Comparison of ENCODE assay signal across 8 mouse cellular contexts in the genomic region with DNA sequence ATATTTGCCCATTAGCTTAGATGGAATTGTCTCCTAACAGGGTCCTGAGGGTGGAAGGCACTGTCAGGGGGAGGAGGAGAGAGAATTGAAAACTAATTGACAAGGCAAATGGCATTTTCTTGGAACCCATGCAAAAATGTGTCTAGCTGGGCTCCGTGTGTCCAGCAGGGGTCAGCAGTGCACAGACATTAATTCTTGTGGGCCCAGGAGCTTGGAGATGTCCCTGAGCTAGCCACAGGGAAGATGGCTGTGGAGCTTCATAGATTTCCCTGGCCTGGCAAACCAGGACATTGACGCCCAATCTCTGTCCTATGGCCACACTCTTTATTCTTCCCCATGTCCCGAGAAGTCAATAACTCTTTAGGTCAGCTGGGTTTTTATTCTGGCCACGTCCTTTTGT.
A peak's percentile ranks its signal among the peaks of the same experiment; 100 is the strongest.
DNase-seq lines count a peak whose midpoint lies in the region; ATAC-seq and TF ChIP-seq lines count a peak whose summit lies in the region.

No protein-coding gene starts in this region.

- no peaks in the 10 kb centered on the region for H3K4me1 ChIP-seq in heart, postnatal 0 days (ENCODE audit: control insufficient read depth, insufficient read depth)
- no peaks in the 10 kb centered on the region for H3K4me1 ChIP-seq in heart, embryonic 12.5 days (replicated peaks)
- no peaks in the 10 kb centered on the region for H3K4me1 ChIP-seq in hindbrain, embryonic 14.5 days (replicated peaks; ENCODE audit: control insufficient read depth, insufficient read depth, low read length)
- 0 out of 2 replicates have a peak, but pooled peaks cover 3% of the 10 kb centered on the region for H3K4me1 ChIP-seq in midbrain, embryonic 13.5 days (replicated peaks)

- ATAC-seq in heart, postnatal 0 days (ENCODE audit: insufficient read depth, low read depth): no peak
- no peak for ATAC-seq in heart, embryonic 12.5 days (ENCODE audit: insufficient number of reproducible peaks, low FRiP score)
- ATAC-seq in hindbrain, embryonic 14.5 days (ENCODE audit: low FRiP score): no peak; the same call in 1 of the 2 replicates
- ATAC-seq in midbrain, embryonic 13.5 days: peak; percentile 57

- peak; percentile 35 for DNase-seq in heart, postnatal 0 days (ENCODE audit: low spot score)
- DNase-seq in adrenal gland, postnatal 14 days: peak; percentile 80
- peak; percentile 53 for DNase-seq in embryo, embryonic 11.5 days (ENCODE audit: low read depth, low spot score)
- DNase-seq in hindbrain, embryonic 14.5 days (ENCODE audit: low spot score): peak; percentile 85
- peak; percentile 63 to 64 for DNase-seq in left cerebral cortex, adult 2 months (ENCODE audit: extremely low spot score in 1 of 2, low spot score in 2 of 2)
- peak; percentile 12 to 53 for DNase-seq in thymus, postnatal 10 days (ENCODE audit: low spot score in 2 of 2)

- no peak for TF ChIP-seq EP300 in heart, postnatal 0 days (IDR thresholded peaks at IDR 0.05; ENCODE audit: low read depth)

- no peak overlapping the region for H3K4me2 ChIP-seq in heart, postnatal 0 days (ENCODE audit: low read depth, low read length)
- H3K4me2 ChIP-seq in heart, embryonic 12.5 days: no peak overlapping the region
- H3K4me2 ChIP-seq in hindbrain, embryonic 14.5 days (replicated peaks): no peak overlapping the region
- no peak overlapping the region for H3K4me2 ChIP-seq in midbrain, embryonic 13.5 days (replicated peaks)

- 26% methylated on average over 4 of the region's 4 CpGs for WGBS in heart, postnatal 0 days
- 29% methylated on average over 4 of the region's 4 CpGs for WGBS in heart, embryonic 12.5 days
- WGBS in hindbrain, embryonic 14.5 days: 29% methylated on average over 4 of the region's 4 CpGs
- 17% methylated on average over 4 of the region's 4 CpGs for WGBS in midbrain, embryonic 13.5 days

- no peaks in the 10 kb centered on the region for H3K9me3 ChIP-seq in heart, postnatal 0 days (replicated peaks; ENCODE audit: control insufficient read depth, low read length)
- no peaks in the 10 kb centered on the region for H3K9me3 ChIP-seq in heart, embryonic 12.5 days (replicated peaks)
- no peaks in the 10 kb centered on the region for H3K9me3 ChIP-seq in hindbrain, embryonic 14.5 days (ENCODE audit: control insufficient read depth, low read length)
- no peaks in the 10 kb centered on the region for H3K9me3 ChIP-seq in midbrain, embryonic 13.5 days

- H3K27ac ChIP-seq in heart, postnatal 0 days (ENCODE audit: low read depth): no peak overlapping the region
- H3K27ac ChIP-seq in heart, embryonic 12.5 days (ENCODE audit: poor library complexity, severe bottlenecking): no peak overlapping the region
- H3K27ac ChIP-seq in hindbrain, embryonic 14.5 days: no peak overlapping the region
- no peak overlapping the region for H3K27ac ChIP-seq in left cerebral cortex, adult 2 months
- no peak overlapping the region for H3K27ac ChIP-seq in midbrain, embryonic 13.5 days

- H3K4me3 ChIP-seq in heart, postnatal 0 days (ENCODE audit: low read depth, low read length): no peak overlapping the region
- H3K4me3 ChIP-seq in heart, embryonic 12.5 days: no peak overlapping the region
- no peak overlapping the region for H3K4me3 ChIP-seq in hindbrain, embryonic 14.5 days (replicated peaks; ENCODE audit: low read length)
- no peak overlapping the region for H3K4me3 ChIP-seq in left cerebral cortex, adult 2 months
- no peak overlapping the region for H3K4me3 ChIP-seq in midbrain, embryonic 13.5 days (replicated peaks)

- intact Hi-C loops in left cerebral cortex, adult 2 months (cut with DNase I): loop anchor here (5.0 kb wide), 4 partner anchors 627 to 1202 kb away; no protein-coding TSS in a partner anchor

- no peak overlapping the region for H3K9ac ChIP-seq in heart, postnatal 0 days (replicated peaks; ENCODE audit: low read depth, low read length)
- no peak overlapping the region for H3K9ac ChIP-seq in heart, embryonic 12.5 days
- H3K9ac ChIP-seq in hindbrain, embryonic 14.5 days: no peak overlapping the region
- H3K9ac ChIP-seq in midbrain, embryonic 13.5 days (replicated peaks): no peak overlapping the region

- no peaks in the 10 kb centered on the region for H3K27me3 ChIP-seq in heart, postnatal 0 days (ENCODE audit: control insufficient read depth, insufficient read depth, low read length)
- no peaks in the 10 kb centered on the region for H3K27me3 ChIP-seq in heart, embryonic 12.5 days (replicated peaks)
- no peaks in the 10 kb centered on the region for H3K27me3 ChIP-seq in hindbrain, embryonic 14.5 days (ENCODE audit: control insufficient read depth, insufficient read depth, low read length)
- 0 out of 2 replicates have a peak, but pooled peaks cover 2% of the 10 kb centered on the region for H3K27me3 ChIP-seq in midbrain, embryonic 13.5 days

- TF ChIP-seq CTCF in heart, postnatal 0 days (IDR thresholded peaks at IDR 0.05; ENCODE audit: low read depth): peak; percentile 86
- peak; percentile 78 for TF ChIP-seq CTCF in left cerebral cortex, adult 2 months (IDR thresholded peaks at IDR 0.05)

- H3K36me3 ChIP-seq in heart, postnatal 0 days (replicated peaks; ENCODE audit: control insufficient read depth, insufficient read depth, low read length): no peaks in the 10 kb centered on the region
- H3K36me3 ChIP-seq in heart, embryonic 12.5 days: no peaks in the 10 kb centered on the region
- H3K36me3 ChIP-seq in hindbrain, embryonic 14.5 days (replicated peaks; ENCODE audit: control insufficient read depth, insufficient read depth): no peaks in the 10 kb centered on the region
- H3K36me3 ChIP-seq in midbrain, embryonic 13.5 days: no peaks in the 10 kb centered on the region

Comparison
In these comparisons a context has a peak if more than half of its experiments do, and no peak if none do; other contexts are left out.
1. DNase-seq: peak in every context shown above with its lines; median percentile 85 in hindbrain, embryonic 14.5 days; 80 in adrenal gland, postnatal 14 days; 64 in left cerebral cortex, adult 2 months; 53 in embryo, embryonic 11.5 days; 35 in heart, postnatal 0 days; 32 in thymus, postnatal 10 days.